Mouse (Mus musculus): ENCODE results near the gene Wnk4. TPM values are rescaled to one million over a fixed set of nuclear protein-coding genes. Genes with fewer than 3 reads are reported as not detected.

Gene Wnk4
- polyA plus RNA-seq, 1 experiment from 2014 or later, result 9.9 TPM

GRCm38 (mm10) chr11:101279193-101279569 is 18.8 kb downstream of the Wnk4 start:
- ATAC-seq (ENCODE audit: insufficient number of reproducible peaks, low FRiP score, low TSS enrichment, low read depth), result no peak
- Histone ChIP-seq H3K27me3 (peaks cover 5% of the 10 kb centered on the region; the same call in 1 of the 2 replicates), H3K9me3 (no peaks in the 10 kb centered on the region), H3K4me1 (peaks cover 29% of the 10 kb centered on the region), H3K27ac (no peak overlapping the region), H3K4me2 (peak overlapping the region; percentile 68), H3K36me3 (peaks cover 12% of the 10 kb centered on the region; the same call in 1 of the 2 replicates), H3K9ac (no peak overlapping the region), H3K4me3 (peak overlapping the region; percentile 78)
- 55% methylated on average over 14 of the region's 14 CpGs for WGBS

- Histone ChIP-seq H3K27me3 (peaks cover 5% of the 10 kb centered on the region; the same call in 1 of the 2 replicates), H3K9me3 (no peaks in the 10 kb centered on the region), H3K4me2 (no peak overlapping the region), H3K27ac (no peak overlapping the region), H3K4me1 (peaks cover 29% of the 10 kb centered on the region), H3K4me3 (no peak overlapping the region), H3K9ac (no peak overlapping the region), H3K36me3 (peaks cover 9% of the 10 kb centered on the region; the same call in 1 of the 2 replicates)
- WGBS, result 42% methylated on average over 7 of the region's 7 CpGs
- ATAC-seq (ENCODE audit: insufficient number of reproducible peaks, low FRiP score, low TSS enrichment, low read depth), result no peak
These were observed 20.5 kb downstream of the Wnk4 start for GRCm38 (mm10) chr11:101280837-101281236.

GRCm38 (mm10) chr11:101282896-101283295 is 22.5 kb downstream of the Wnk4 start:
- Histone ChIP-seq H3K9ac (no peak overlapping the region), H3K4me2 (no peak overlapping the region), H3K4me1 (peaks cover 12% of the 10 kb centered on the region), H3K27me3 (peaks cover 5% of the 10 kb centered on the region; the same call in 1 of the 2 replicates), H3K36me3 (peaks cover 16% of the 10 kb centered on the region), H3K27ac (no peak overlapping the region), H3K9me3 (no peaks in the 10 kb centered on the region), H3K4me3 (no peak overlapping the region)
- ATAC-seq (ENCODE audit: insufficient number of reproducible peaks, low FRiP score, low TSS enrichment, low read depth), result no peak
- WGBS, result 37% methylated on average over 5 of the region's 5 CpGs

- Histone ChIP-seq H3K27me3 (peaks cover 5% of the 10 kb centered on the region; the same call in 1 of the 2 replicates), H3K9me3 (no peaks in the 10 kb centered on the region), H3K4me3 (no peak overlapping the region), H3K4me2 (no peak overlapping the region), H3K36me3 (peaks cover 22% of the 10 kb centered on the region), H3K27ac (no peak overlapping the region), H3K4me1 (peaks cover 7% of the 10 kb centered on the region), H3K9ac (no peak overlapping the region)
- WGBS, result 63% methylated on average over 4 of the region's 4 CpGs
- ATAC-seq (ENCODE audit: insufficient number of reproducible peaks, low FRiP score, low TSS enrichment, low read depth), result no peak
These were observed 23.4 kb downstream of the Wnk4 start for GRCm38 (mm10) chr11:101283805-101284204.

- H3K4me2 ChIP-seq, result no peak overlapping the region
- no peaks in the 10 kb centered on the region for H3K9me3 ChIP-seq
- WGBS, result 86% methylated on average over 9 of the region's 9 CpGs
- peaks cover 54% of the 10 kb centered on the region for H3K36me3 ChIP-seq
- H3K27me3 ChIP-seq, result no peaks in the 10 kb centered on the region
- no peak for ATAC-seq (ENCODE audit: insufficient number of reproducible peaks, low FRiP score, low TSS enrichment, low read depth)
- H3K4me3 ChIP-seq, result no peak overlapping the region
- H3K9ac ChIP-seq, result no peak overlapping the region
- no peaks in the 10 kb centered on the region for H3K4me1 ChIP-seq
- H3K27ac ChIP-seq, result no peak overlapping the region
These were observed 26.9 kb downstream of the Wnk4 start for GRCm38 (mm10) chr11:101287306-101287705.

- no peaks in the 10 kb centered on the region for H3K4me1 ChIP-seq
- no peak for ATAC-seq (ENCODE audit: insufficient number of reproducible peaks, low FRiP score, low TSS enrichment, low read depth)
- no peak overlapping the region for H3K27ac ChIP-seq
- no peak overlapping the region for H3K4me3 ChIP-seq
- H3K9me3 ChIP-seq, result no peaks in the 10 kb centered on the region
- no peaks in the 10 kb centered on the region for H3K27me3 ChIP-seq
- H3K4me2 ChIP-seq, result no peak overlapping the region
- H3K36me3 ChIP-seq, result peaks cover 84% of the 10 kb centered on the region
- WGBS, result 94% methylated on average over 8 of the region's 8 CpGs
- no peak overlapping the region for H3K9ac ChIP-seq
These were observed 30.9 kb downstream of the Wnk4 start for GRCm38 (mm10) chr11:101291231-101291630.

- H3K4me1 ChIP-seq, result peaks cover 4% of the 10 kb centered on the region
- no peak; the same call in 1 of the 2 replicates for ATAC-seq (ENCODE audit: insufficient number of reproducible peaks, low FRiP score, low TSS enrichment, low read depth)
- H3K4me2 ChIP-seq, result no peak overlapping the region
- peaks cover 73% of the 10 kb centered on the region for H3K36me3 ChIP-seq
- WGBS, result 95% methylated on average over 8 of the region's 8 CpGs
- no peak overlapping the region for H3K4me3 ChIP-seq
- H3K27ac ChIP-seq, result no peak overlapping the region
- H3K9ac ChIP-seq, result no peak overlapping the region
- no peaks in the 10 kb centered on the region for H3K27me3 ChIP-seq
- no peaks in the 10 kb centered on the region for H3K9me3 ChIP-seq
These were observed 34.8 kb downstream of the Wnk4 start for GRCm38 (mm10) chr11:101295191-101295590.

GRCm38 (mm10) chr11:101300881-101301280 is 40.5 kb downstream of the Wnk4 start:
- Histone ChIP-seq H3K36me3 (peaks cover 23% of the 10 kb centered on the region), H3K4me3 (peak overlapping the region; percentile 85), H3K4me1 (peaks cover 21% of the 10 kb centered on the region), H3K4me2 (peak overlapping the region; percentile 67), H3K27me3 (no peaks in the 10 kb centered on the region), H3K9ac (0 out of 2 replicates have a peak overlapping the region, but pooled peaks have one; percentile 89), H3K27ac (no peak overlapping the region), H3K9me3 (no peaks in the 10 kb centered on the region)
- ATAC-seq (ENCODE audit: insufficient number of reproducible peaks, low FRiP score, low TSS enrichment, low read depth), result no peak
- 68% methylated on average over 7 of the region's 7 CpGs for WGBS

- peak overlapping the region; percentile 85 for H3K4me3 ChIP-seq
- no peaks in the 10 kb centered on the region for H3K27me3 ChIP-seq
- 0 out of 2 replicates have a peak, but pooled peaks have one; percentile 19 for ATAC-seq (ENCODE audit: insufficient number of reproducible peaks, low FRiP score, low TSS enrichment, low read depth)
- peaks cover 21% of the 10 kb centered on the region for H3K4me1 ChIP-seq
- no peaks in the 10 kb centered on the region for H3K9me3 ChIP-seq
- peak overlapping the region; percentile 89 for H3K9ac ChIP-seq
- 13% methylated on average over 26 of the region's 26 CpGs for WGBS
- peak overlapping the region; percentile 4; the same call in 1 of the 2 replicates for H3K27ac ChIP-seq
- H3K36me3 ChIP-seq, result peaks cover 21% of the 10 kb centered on the region
- peak overlapping the region; percentile 67 for H3K4me2 ChIP-seq
These were observed 41.1 kb downstream of the Wnk4 start for GRCm38 (mm10) chr11:101301299-101302003.

GRCm38 (mm10) chr11:101302004-101302798 is 41.8 kb downstream of the Wnk4 start, which contains the start of gene Becn1:
Becn1 (minus strand) TSS chr11:101302286.
- peak within 1 kb of the TSS; percentile 4; the same call in 1 of the 2 replicates for H3K27ac ChIP-seq

GRCm38 (mm10) chr11:101307744-101308143 is 47.4 kb downstream of the Wnk4 start:
- H3K9me3 ChIP-seq, result no peaks in the 10 kb centered on the region
- no peaks in the 10 kb centered on the region for H3K4me1 ChIP-seq
- no peak overlapping the region for H3K4me3 ChIP-seq
- no peak overlapping the region for H3K27ac ChIP-seq
- WGBS, result 37% methylated on average over 5 of the region's 5 CpGs
- H3K36me3 ChIP-seq, result no peaks in the 10 kb centered on the region
- no peak overlapping the region for H3K9ac ChIP-seq
- H3K27me3 ChIP-seq, result no peaks in the 10 kb centered on the region
- no peak overlapping the region for H3K4me2 ChIP-seq
- no peak for ATAC-seq (ENCODE audit: insufficient number of reproducible peaks, low FRiP score, low TSS enrichment, low read depth)

More at GRCm38 (mm10) chr11:101302004-101302798, 41.8 kb downstream of the Wnk4 start, which contains the start of gene Becn1:
- Histone ChIP-seq H3K36me3 (peaks cover 21% of the 10 kb centered on the region), H3K27me3 (no peaks in the 10 kb centered on the region), H3K9me3 (no peaks in the 10 kb centered on the region), H3K4me1 (peaks cover 21% of the 10 kb centered on the region), H3K9ac (peak within 1 kb of the TSS; percentile 89), H3K4me2 (peak within 1 kb of the TSS; percentile 67), H3K4me3 (peak within 1 kb of the TSS; percentile 85)
- peak; percentile 86 for ATAC-seq (ENCODE audit: insufficient number of reproducible peaks, low FRiP score, low TSS enrichment, low read depth)
- 6% methylated on average over 39 of the region's 39 CpGs for WGBS

- no peak for ATAC-seq (ENCODE audit: insufficient number of reproducible peaks, low FRiP score, low TSS enrichment, low read depth)
- Histone ChIP-seq H3K9ac (no peak overlapping the region), H3K27me3 (no peaks in the 10 kb centered on the region), H3K4me1 (no peaks in the 10 kb centered on the region), H3K9me3 (no peaks in the 10 kb centered on the region), H3K36me3 (no peaks in the 10 kb centered on the region), H3K27ac (no peak overlapping the region), H3K4me2 (no peak overlapping the region), H3K4me3 (no peak overlapping the region)
- 85% methylated on average over 3 of the region's 3 CpGs for WGBS
These were observed 50.7 kb downstream of the Wnk4 start for GRCm38 (mm10) chr11:101311083-101311482.

Measured in limb, embryonic 15.5 days (tissue).